Mouse (Mus musculus) hindbrain, postnatal 0 days (tissue): ENCODE data around the gene Psmd12. TPM values are rescaled to one million over a fixed set of nuclear protein-coding genes. Genes with fewer than 3 reads are reported as not detected.

Experiments used
- ATAC-seq: fragments of 200-750 bp; cut with Nextera tagmentation; 2 replicates; pipeline ENCODE4 v1.8.0; 2017; ENCODE audit warnings: mild to moderate bottlenecking, moderate TSS enrichment, moderate library complexity
- DNase-seq: peaks from one replicate; pipeline ENCODE4 v3.0.0-alpha.2; 2015; ENCODE audit warnings: low spot score
- H3K27ac ChIP-seq: fragments of 300-500 bp; sonication (generic); 2 replicates; pipeline ENCODE4 v1.5.1; 2014; ENCODE audit warnings: mild to moderate bottlenecking
- H3K27me3 ChIP-seq: fragments of 300-500 bp; sonication (generic); 2 replicates; pipeline ENCODE4 v1.6.1; 2014; ENCODE audit warnings: low read length, mixed read lengths; ENCODE audit not compliant: insufficient read depth
- H3K36me3 ChIP-seq: fragments of 300-500 bp; sonication (generic); 2 replicates; pipeline ENCODE4 v1.6.1; 2014; ENCODE audit warnings: low read length, mixed read lengths; ENCODE audit not compliant: insufficient read depth
- H3K4me1 ChIP-seq: fragments of 300-500 bp; sonication (generic); 2 replicates; pipeline ENCODE4 v1.6.1; 2014; ENCODE audit warnings: antibody characterized with exemption, low read length, mixed read lengths; ENCODE audit not compliant: insufficient read depth
- H3K4me2 ChIP-seq: fragments of 300-500 bp; sonication (generic); 2 replicates; pipeline ENCODE4 v1.6.1; 2014; ENCODE audit warnings: low read depth, mild to moderate bottlenecking, low read length, moderate library complexity, mixed read lengths
- H3K4me3 ChIP-seq: fragments of 300-500 bp; sonication (generic); 2 replicates; pipeline ENCODE4 v1.5.1; 2014; ENCODE audit warnings: low read length
- H3K9ac ChIP-seq: fragments of 300-500 bp; sonication (generic); replicated peaks from 2 replicates; pipeline ENCODE4 v1.6.1; 2014; ENCODE audit warnings: mild to moderate bottlenecking, low read length, moderate library complexity, mixed read lengths
- H3K9me3 ChIP-seq: fragments of 300-500 bp; sonication (generic); 2 replicates; pipeline ENCODE4 v1.6.1; 2016; ENCODE audit warnings: low read length, mixed read lengths
- CTCF ChIP-seq: IDR thresholded peaks from 2 replicates; pipeline ENCODE4 v1.5.1; 2016; ENCODE audit warnings: antibody characterized with exemption, control low read depth, low read depth
- WGBS: fragments of 180-500 bp; shearing (Covaris S2); extraction: QIAGEN DNeasy Blood & Tissue Kit; methylation state at CpG from one replicate; pipeline ENCODE4 v1.1.7; 2014; 5-methylcytosine and 5-hydroxymethylcytosine counted together
- polyA plus RNA-seq: library from polyadenylated mRNA; unstranded; fragments of >200 nt; fragmentation: Nextera tagmentation; extraction: Ambion mirVana; gene quantifications from 2 replicates; pipeline ENCODE4 v1.2.1, GENCODE M21; 2015
- total RNA-seq: library from RNA; depleted of rRNA; stranded (reverse); fragments of >200 nt; gene quantifications from 2 replicates; pipeline ENCODE4 v1.2.3, GENCODE M21; 2014

The Psmd12 gene
- total and polyA plus RNA-seq, 2 experiments from 2014 or later = 26.9 to 149 TPM

DNA sequence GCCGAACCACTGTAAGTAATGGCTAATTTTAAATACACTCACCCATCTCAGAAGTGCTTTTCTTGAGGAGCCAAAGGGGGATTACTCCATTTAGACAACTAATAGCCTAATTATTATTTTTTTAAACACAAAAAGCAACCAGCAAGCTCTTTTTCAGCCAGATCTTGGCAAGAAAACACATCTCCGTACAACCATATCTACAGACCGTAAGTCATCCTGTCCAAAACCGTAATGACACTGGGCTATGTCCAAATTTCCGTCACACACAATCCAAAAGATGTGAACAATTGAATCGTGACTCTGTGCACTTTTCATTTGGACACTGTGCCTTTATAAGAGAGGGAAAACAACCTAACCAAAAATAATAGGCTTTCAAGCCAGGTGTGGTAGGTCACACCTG lies 29.2 kb upstream of the Psmd12 start:
- H3K4me3 ChIP-seq = no peak overlapping the region
- no peaks in the 10 kb centered on the region for H3K27me3 ChIP-seq
- H3K9ac ChIP-seq = no peak overlapping the region
- H3K4me1 ChIP-seq = no peaks in the 10 kb centered on the region
- H3K36me3 ChIP-seq = no peaks in the 10 kb centered on the region
- H3K9me3 ChIP-seq = no peaks in the 10 kb centered on the region
- ATAC-seq = no peak
- WGBS = 41% methylated on average over 6 of the region's 6 CpGs
- DNase-seq = no peak
- no peak overlapping the region for H3K4me2 ChIP-seq
- no peak overlapping the region for H3K27ac ChIP-seq
- no peak for TF ChIP-seq CTCF

DNA sequence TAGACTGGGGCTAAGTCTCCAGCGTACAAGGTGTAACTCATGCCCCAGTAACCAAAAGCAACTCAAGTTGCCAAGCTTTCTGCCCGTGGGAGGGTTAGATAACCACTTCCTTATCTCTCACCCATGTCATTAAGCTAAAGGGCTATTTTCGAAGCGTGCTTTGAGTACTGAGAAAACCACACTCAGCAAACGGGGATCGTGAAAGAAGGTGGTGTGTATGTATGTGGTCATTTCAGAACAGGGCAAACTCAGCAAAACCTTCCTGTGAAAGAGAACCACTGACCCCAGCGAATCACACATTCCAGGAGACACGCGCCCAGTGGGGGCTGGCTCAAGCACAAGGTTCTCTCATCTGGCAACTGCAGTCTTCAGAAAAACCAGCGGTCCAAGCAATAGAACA lies 28.2 kb upstream of the Psmd12 start:
- DNase-seq = no peak
- no peak overlapping the region for H3K4me2 ChIP-seq
- no peaks in the 10 kb centered on the region for H3K4me1 ChIP-seq
- no peaks in the 10 kb centered on the region for H3K27me3 ChIP-seq
- H3K27ac ChIP-seq = no peak overlapping the region
- no peak overlapping the region for H3K4me3 ChIP-seq
- no peak for TF ChIP-seq CTCF
- H3K9ac ChIP-seq = no peak overlapping the region
- no peaks in the 10 kb centered on the region for H3K36me3 ChIP-seq
- no peak for ATAC-seq
- no peaks in the 10 kb centered on the region for H3K9me3 ChIP-seq
- 84% methylated on average over 10 of the region's 10 CpGs for WGBS

DNA sequence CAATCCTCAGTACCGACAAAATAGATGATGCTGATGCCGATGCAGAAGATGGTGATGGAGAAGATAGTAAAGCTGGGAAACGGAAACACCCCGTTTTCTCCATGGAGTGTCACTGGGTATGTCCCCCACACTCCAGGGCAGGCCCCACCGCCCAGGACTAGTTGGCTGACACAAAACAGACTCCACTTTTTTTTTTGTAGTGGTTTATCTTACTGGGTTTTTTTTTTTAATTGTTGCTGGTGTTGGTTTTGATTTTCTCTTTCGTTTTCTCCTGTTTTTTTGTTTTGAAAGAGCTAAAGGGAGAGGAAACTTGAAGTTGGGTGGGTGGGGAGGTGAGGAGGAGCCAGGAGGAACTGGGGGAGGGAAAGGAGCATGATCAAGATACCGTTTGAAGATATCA lies 27.2 kb upstream of the Psmd12 start:
- H3K36me3 ChIP-seq = no peaks in the 10 kb centered on the region
- no peaks in the 10 kb centered on the region for H3K27me3 ChIP-seq
- no peak for DNase-seq
- H3K9ac ChIP-seq = no peak overlapping the region
- H3K4me1 ChIP-seq = no peaks in the 10 kb centered on the region
- H3K9me3 ChIP-seq = no peaks in the 10 kb centered on the region
- H3K4me2 ChIP-seq = no peak overlapping the region
- H3K4me3 ChIP-seq = no peak overlapping the region
- no peak for ATAC-seq
- H3K27ac ChIP-seq = no peak overlapping the region
- no peak for TF ChIP-seq CTCF
- WGBS = 92% methylated on average over 7 of the region's 7 CpGs

DNA sequence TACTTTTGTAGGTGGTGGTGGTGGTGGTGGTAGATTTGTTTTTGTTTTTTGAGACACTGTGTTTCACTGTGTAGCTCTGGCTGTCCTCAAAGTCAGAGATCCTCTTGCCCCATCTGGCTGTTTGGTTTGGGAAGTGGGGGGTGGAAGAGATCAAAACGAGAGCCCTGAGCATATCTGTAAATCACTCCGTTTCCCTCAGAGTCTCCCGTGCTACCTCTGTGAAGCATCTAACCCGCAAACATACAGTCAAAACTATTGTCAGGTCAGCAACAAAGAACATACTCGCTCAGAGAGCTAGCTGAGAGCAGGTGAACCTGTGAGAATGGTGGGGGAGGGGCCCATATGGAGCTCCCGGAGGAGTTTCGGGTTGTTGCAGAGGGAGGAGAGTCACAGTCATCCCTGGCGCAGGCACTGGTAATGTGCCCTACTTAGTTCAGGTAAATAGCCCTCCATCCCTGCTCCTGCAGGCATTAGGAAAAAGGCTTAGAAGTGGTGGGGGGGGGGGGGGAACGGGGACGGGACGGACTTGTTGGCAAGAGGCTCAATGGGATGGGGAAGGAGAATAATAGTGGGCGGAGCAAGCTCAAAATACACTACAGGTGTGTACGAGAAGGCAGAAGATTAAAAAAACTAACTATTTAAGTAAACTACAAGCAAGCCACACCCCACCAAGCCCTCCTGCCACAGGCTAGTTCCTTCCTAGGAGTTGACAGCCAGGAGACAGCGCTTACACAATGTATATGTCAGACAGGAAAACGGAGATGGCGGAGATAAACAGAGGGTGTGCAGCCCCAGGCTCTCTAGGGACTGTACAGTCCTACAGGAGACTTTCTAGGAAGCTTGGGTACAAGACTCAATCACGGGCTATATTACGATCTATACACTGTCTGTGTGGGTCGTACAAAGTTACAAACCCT lies 24.5 kb upstream of the Psmd12 start:
- Histone ChIP-seq H3K27ac (no peak overlapping the region), H3K9me3 (no peaks in the 10 kb centered on the region), H3K4me1 (no peaks in the 10 kb centered on the region), H3K27me3 (no peaks in the 10 kb centered on the region), H3K36me3 (no peaks in the 10 kb centered on the region), H3K4me2 (no peak overlapping the region), H3K4me3 (no peak overlapping the region), H3K9ac (no peak overlapping the region)
- no peak for ATAC-seq
- WGBS = 62% methylated on average over 19 of the region's 19 CpGs
- TF ChIP-seq CTCF = no peak
- no peak for DNase-seq

DNA sequence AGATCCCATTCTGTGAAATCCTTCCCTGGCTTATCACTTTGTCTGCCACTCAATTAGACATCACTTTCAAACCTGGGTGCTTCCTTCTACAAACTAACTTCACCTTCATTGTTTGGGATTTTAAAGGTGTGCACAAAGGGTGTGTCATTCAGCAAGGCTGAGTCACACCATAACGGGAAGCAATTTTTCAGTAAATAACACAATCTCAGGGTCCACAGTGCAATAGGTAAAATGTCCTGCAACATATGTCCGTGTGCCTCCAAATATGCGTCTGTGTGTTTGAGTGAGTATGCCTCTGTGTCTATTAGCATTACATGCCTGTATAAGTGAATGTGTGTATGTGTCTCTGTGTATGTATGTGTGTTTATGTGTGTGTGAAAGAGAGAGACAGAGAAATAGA lies 22.0 kb upstream of the Psmd12 start:
- Histone ChIP-seq H3K4me2 (no peak overlapping the region), H3K9me3 (no peaks in the 10 kb centered on the region), H3K27ac (no peak overlapping the region), H3K27me3 (no peaks in the 10 kb centered on the region), H3K9ac (no peak overlapping the region), H3K36me3 (no peaks in the 10 kb centered on the region), H3K4me1 (no peaks in the 10 kb centered on the region), H3K4me3 (no peak overlapping the region)
- 92% methylated on average over 3 of the region's 3 CpGs for WGBS
- DNase-seq (no peak), ATAC-seq (no peak)
- no peak for TF ChIP-seq CTCF

DNA sequence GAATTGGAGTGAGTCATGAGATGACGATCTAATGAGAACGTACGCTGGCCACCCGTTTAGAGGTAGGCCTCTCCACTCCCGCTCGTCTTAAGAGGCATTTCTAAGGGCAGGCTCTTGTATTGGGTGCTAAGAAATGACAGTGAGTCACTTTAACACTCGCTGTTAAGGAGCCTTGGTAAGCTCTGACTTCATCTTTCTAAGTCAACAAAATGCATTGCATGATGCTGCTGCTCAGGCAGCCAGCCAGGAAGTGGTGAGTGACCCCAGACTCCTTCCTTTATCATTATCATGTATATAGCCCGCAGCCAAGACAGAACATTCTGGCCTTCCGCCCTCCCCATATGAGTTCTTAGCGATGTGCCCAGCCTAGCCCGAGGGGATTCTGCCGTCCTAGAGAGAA lies 21.0 kb upstream of the Psmd12 start:
- Histone ChIP-seq H3K9ac (no peak overlapping the region), H3K27me3 (no peaks in the 10 kb centered on the region), H3K27ac (no peak overlapping the region), H3K36me3 (no peaks in the 10 kb centered on the region), H3K4me3 (no peak overlapping the region), H3K4me1 (no peaks in the 10 kb centered on the region), H3K4me2 (no peak overlapping the region), H3K9me3 (no peaks in the 10 kb centered on the region)
- DNase-seq = no peak
- TF ChIP-seq CTCF = no peak
- WGBS = 76% methylated on average over 12 of the region's 12 CpGs
- ATAC-seq = no peak

DNA sequence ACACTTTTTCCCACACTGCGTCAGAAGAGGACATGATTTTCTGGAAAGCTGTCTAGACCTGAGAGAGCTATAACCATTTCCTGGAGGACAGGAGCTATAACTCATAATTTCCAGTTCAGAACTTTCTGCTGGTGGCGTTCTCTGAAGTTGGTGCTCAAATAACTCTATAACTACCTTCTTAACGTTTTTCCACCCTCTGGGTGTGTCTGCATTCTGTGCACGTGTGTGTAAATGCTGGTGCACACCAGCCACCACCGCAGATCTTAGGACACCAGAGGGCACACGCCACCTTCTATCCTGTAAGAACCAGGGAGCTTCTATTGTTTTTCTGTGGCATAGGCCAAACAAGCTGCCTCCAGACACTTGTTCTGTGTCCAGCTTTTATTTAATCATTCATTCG lies 20.3 kb upstream of the Psmd12 start:
- WGBS = 85% methylated on average over 7 of the region's 7 CpGs

More for the DNA sequence above, 20.3 kb upstream of the Psmd12 start:
- Histone ChIP-seq H3K27me3 (no peaks in the 10 kb centered on the region), H3K27ac (no peak overlapping the region), H3K4me2 (no peak overlapping the region), H3K9me3 (no peaks in the 10 kb centered on the region), H3K9ac (no peak overlapping the region), H3K36me3 (no peaks in the 10 kb centered on the region), H3K4me3 (no peak overlapping the region), H3K4me1 (no peaks in the 10 kb centered on the region)
- no peak for ATAC-seq
- TF ChIP-seq CTCF = no peak
- DNase-seq = no peak
